Mouse (Mus musculus) gastrocnemius, adult 2 months (tissue): ENCODE measurements around the gene Obscn. TPM values are rescaled to one million over a fixed set of nuclear protein-coding genes. Genes with fewer than 3 reads are reported as not detected.

Experiments
- DNase-seq: peaks from one replicate; pipeline ENCODE4 v3.0.0; 2022
- H3K27ac ChIP-seq: fragments of 200-600 bp; 2 replicates; pipeline ENCODE4 v1.8.1; 2022; ENCODE audit warnings: mild to moderate bottlenecking
- H3K4me3 ChIP-seq: fragments of 200-600 bp; 2 replicates; pipeline ENCODE4 v1.8.1; 2022; ENCODE audit warnings: mild to moderate bottlenecking, moderate library complexity
- CTCF ChIP-seq: fragments of 200-600 bp; IDR thresholded peaks from 2 replicates; pipeline ENCODE4 v1.8.1; 2022; ENCODE audit warnings: antibody characterized with exemption, mild to moderate bottlenecking, moderate library complexity
- intact Hi-C: fragments of 180-260 bp; cut with DNase I; formaldehyde crosslinking; loops from one replicate; pipeline ENCODE4 v1.15.1; 2025
- total RNA-seq, 2 experiments: library from RNA; stranded (reverse); gene quantifications; 2 replicates each; pipeline ENCODE4 v1.2.3; 2021

Gene Obscn
- total RNA-seq, 2 experiments from 2014 or later = 1,792 to 1,942 TPM

DNA sequence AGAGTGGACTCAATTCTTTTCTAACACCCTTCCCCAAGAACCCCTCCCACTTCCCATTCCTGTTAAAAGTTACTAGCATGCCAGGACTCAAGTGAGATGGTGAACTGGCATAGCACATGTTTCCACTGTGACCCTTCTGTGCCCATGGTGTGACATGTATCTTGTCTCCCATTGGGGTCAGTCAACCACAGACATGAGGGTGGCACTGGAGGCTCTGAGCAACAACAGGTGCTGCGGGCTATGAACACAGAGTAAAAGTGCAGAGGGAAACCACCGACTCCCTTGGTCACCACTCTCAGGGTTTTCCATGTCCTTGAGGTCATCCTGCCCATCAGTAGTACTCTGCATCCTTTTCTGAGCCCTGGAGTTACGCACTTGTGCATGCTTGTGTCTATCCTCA lies 164.4 kb downstream of the Obscn start:
- H3K27ac ChIP-seq = 0 out of 2 replicates have a peak overlapping the region, but pooled peaks have one; percentile 20
- intact Hi-C loops = loop anchor here (10.0 kb wide), 1 partner anchor 223 kb away; the partner anchor contains the start of gene Guk1
- no peak for TF ChIP-seq CTCF
- H3K4me3 ChIP-seq = no peak overlapping the region
- DNase-seq = no peak

DNA sequence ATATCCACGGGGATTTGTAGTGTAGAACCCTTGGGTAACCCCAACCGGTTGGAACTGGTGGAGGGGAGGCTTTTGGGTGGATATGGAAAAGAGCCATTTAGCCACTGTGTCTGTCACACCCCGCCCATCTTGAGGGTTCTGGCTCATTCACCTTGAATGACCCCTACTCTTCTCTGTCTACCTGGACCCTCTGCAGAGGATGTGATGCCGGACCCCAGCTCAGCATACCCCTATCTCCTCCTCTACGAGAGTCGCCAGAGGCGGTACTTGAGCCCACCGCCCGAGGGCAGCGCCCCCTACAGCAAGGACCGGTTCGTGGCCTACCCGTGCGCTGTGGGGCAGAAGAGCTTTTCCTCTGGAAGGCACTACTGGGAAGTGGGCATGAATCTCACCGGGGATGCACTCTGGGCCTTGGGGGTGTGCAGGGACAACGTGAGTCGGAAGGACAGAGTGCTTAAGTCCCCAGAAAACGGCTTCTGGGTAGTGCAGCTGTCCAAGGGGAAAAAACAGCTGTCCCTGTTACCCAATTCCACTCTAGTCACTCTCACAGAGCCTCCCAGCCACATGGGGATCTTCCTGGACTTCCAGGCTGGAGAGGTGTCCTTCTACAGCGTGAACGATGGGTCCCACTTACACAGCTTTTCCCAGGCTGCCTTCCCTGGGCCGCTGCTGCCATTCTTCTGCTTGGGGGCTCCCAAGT lies 165.2 kb downstream of the Obscn start:
- DNase-seq = no peak
- intact Hi-C loops = loop anchor here (10.0 kb wide), 1 partner anchor 224 kb away; the partner anchor contains the start of gene Guk1
- TF ChIP-seq CTCF = peak; percentile 13; the same call in 1 of the 2 replicates
- Histone ChIP-seq H3K4me3 (no peak overlapping the region), H3K27ac (0 out of 2 replicates have a peak overlapping the region, but pooled peaks have one; percentile 20)

DNA sequence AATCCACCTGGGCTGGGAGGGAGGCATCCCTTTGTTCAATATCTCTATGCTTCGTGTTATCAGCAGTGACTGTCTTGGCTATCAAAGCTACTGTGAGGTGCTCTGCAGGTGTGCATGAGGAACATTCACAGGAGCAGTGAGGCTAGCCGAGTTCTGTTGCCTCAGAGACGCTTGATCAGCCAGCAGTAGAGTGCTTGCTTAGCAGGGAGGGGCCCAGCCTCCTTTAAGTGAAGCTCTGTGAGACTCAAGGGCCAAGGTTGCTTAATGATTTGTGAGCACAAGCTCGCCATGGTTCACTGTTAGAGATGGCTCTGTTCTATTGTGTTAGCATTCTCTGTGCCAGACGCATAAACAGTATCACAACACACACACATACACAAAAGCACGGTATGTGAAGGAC lies 166.5 kb downstream of the Obscn start:
- intact Hi-C loops = loop anchor here (10.0 kb wide), 1 partner anchor 225 kb away; the partner anchor contains the start of gene Guk1
- no peak for TF ChIP-seq CTCF
- DNase-seq = no peak
- Histone ChIP-seq H3K4me3 (no peak overlapping the region), H3K27ac (no peak overlapping the region)

DNA sequence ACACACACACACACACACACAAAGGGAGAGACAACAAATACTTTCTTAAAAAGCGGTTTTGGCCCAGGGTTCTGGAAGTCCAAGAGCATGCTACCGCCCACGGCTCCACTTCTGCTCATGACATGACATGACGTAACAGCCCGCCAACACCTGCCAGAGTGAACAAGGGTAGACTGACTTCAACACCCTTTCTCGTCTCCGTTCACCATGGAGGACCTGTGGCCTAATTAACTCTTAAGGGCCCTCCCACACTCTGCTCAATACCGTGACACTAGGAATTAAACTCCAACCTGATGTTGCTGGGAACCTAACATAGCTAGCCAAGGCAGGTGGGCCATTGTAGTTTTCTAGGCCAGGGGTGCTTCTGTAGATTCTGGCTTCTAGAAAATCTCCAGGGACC lies 167.2 kb downstream of the Obscn start:
- intact Hi-C loops = no loop called here
- no peak for TF ChIP-seq CTCF
- no peak overlapping the region for H3K27ac ChIP-seq
- DNase-seq = no peak
- no peak overlapping the region for H3K4me3 ChIP-seq

DNA sequence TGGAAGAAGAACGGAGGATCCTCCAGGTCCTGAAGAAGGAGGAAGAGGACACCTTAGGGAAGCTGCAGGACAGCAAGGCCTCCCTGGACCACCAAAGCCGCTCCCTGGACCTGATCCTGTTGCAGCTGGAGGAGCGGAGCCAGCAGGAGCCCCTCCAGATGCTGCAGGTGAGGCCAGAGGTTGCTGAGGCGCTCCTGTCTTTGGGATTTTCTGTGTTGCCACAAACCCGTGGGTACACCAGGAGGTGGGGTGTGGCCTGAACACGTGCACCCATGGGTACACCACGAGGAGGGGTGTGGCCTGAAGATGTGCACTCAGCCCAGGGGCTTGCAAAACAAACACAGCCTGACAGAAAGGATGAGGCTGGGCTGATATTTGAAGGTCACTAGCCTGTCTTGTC lies 167.7 kb downstream of the Obscn start:
- H3K27ac ChIP-seq = no peak overlapping the region
- H3K4me3 ChIP-seq = no peak overlapping the region
- no peak for TF ChIP-seq CTCF
- intact Hi-C loops = no loop called here
- DNase-seq = no peak

DNA sequence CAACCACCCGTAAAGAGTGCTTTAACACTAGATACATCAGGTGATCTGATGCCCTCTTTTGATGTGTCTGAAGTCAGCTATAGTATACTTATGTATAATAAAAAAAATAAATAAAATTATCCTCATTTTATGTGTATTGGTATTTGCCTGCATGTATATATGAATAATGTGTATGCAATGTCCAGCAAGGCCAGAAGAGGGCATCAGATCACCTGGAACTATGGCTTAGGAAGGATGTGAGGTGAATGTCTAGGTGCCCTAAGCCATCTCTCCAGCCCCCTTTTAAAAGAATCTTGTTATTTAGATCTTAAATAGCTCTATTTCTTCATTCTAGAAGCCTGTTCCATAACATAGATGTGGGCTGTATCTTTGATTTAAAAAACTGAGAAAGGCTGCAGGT lies 168.9 kb downstream of the Obscn start:
- intact Hi-C loops = no loop called here
- Histone ChIP-seq H3K27ac (no peak overlapping the region), H3K4me3 (no peak overlapping the region)
- DNase-seq = no peak
- peak; percentile 70 for TF ChIP-seq CTCF

DNA sequence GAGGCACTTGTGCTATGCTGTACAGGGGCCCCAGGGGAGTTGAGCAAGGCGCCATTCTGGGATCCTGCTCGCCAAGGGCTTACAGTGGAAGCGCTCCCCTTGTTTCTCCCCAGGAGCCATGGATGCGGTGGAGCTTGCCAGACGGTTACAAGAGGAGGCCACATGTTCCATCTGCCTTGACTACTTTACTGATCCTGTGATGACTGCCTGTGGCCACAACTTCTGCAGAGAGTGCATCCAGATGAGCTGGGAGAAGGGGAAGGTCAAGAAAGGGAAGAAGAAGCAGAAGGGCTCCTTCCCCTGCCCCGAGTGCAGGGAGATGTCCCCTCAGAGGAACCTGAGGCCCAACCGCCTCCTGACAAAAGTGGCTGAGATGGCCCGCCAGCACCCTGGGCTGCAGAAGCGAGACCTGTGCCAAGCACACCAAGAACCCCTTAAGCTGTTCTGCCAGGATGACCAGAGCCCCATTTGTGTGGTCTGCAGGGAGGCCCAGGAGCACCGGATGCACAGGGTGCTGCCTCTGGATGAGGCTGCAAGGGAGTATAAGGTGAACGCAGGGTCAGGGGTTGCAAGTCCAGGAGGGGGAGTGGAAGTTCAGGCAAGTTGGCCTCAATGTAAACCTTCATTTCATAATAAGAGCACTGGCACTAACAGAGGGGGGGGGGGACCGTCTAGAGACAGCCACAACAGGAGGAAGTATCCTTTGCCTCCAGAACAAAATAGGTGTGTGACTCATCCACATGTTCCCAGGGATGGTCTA lies 171.0 kb downstream of the Obscn start:
- no peak overlapping the region for H3K4me3 ChIP-seq
- intact Hi-C loops = no loop called here
- no peak overlapping the region for H3K27ac ChIP-seq
- TF ChIP-seq CTCF = no peak
- DNase-seq = no peak

DNA sequence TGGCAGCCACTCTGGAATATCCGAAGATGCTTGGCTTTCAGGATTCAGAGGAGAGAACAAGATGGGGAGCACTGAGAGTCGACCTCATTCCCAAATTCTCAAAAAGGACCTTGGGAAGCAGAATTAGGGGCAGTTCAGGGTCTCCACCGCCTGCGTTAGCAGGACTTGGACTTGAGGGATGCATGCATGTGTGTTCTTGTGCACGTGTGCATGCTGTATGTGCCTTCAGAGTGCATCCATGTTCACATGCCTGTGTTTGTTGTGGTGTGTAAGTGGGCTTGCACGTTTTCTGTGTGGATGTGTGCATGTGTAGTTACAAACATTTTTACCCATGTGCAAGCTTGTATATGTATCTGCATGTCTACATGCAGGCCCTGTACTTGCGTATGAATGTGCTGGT lies 172.0 kb downstream of the Obscn start:
- no peak overlapping the region for H3K4me3 ChIP-seq
- intact Hi-C loops = no loop called here
- H3K27ac ChIP-seq = no peak overlapping the region
- TF ChIP-seq CTCF = no peak
- no peak for DNase-seq

DNA sequence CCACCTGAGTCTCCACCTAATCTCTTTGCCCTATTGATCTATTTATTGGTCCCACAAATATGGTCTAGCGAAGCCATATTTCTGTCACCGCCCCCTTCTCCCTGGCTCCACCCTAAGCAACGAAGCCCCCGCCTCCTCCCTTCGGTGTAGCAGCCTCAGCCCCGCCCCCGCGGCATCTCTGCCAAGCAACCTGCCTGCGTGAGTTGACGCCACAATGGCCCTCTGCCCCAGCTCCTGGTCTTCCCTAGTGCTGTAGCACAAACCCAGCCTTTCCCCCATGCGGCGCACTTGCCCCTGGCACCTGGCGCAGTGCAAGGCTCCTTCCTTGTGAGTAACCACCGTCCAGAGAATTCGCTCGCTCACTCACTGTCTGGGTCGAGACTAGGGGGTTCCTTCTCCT lies 172.7 kb downstream of the Obscn start:
- no peak overlapping the region for H3K4me3 ChIP-seq
- H3K27ac ChIP-seq = no peak overlapping the region
- TF ChIP-seq CTCF = no peak
- no peak for DNase-seq
- intact Hi-C loops = no loop called here

DNA sequence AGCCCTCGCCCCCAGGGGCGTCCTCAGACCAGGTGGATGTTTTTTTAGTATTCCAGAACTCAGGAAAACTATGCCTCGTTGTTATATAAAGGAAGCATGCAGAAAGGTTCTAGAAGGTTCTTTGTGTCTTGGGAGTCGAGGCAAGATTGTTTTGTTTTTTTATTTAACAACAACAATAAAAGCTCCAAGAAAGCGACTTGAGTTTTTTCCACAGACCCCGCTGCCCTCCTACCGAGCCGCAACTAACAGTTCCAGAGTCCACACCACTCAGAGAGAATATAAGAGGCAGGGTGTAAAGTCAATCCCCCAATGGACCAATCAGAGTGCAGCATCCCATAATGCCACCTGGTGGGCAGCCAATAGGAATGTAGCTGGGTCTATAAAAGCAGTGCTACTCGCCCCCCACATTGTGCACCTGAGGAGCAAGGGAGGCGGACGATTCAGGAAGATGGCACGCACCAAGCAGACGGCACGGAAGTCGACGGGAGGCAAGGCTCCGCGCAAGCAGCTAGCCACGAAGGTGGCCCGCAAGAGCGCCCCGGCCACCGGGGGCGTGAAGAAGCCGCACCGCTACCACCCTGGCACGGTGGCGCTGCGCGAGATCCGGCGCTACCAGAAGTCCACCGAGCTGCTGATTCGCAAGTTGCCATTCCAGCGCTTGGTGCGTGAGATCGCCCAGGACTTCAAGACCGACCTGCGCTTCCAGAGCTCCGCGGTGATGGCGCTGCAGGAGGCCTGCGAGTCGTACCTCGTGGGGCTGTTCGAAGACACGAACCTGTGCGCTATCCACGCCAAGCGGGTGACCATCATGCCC lies 174.6 kb downstream of the Obscn start:
- intact Hi-C loops = no loop called here
- DNase-seq = no peak

DNA sequence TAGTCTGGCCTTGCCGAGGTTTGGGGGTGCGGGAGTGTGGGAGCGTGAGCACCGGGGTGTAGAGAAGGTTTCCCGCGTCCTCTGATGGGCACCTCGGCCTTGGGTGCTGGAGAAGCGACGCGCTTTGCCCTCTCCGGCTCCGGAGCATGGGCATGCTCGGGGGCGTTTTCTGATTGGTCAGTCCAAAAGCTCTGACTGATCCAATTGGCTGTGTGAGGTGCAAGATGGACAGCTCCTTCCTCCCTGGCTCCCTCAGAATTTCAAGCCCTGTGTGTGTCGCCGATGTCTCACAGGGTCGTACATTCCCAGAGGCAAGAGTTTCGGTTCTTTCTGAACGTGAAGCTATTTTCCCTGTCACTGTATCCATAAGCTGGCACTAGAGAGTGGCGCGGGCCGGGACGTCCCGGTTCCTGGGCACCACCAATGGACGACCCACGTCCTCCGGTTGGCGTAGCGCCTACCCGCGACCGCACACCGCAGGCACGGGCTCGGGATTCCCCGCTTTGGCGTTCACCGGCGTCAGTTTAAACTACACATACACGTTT lies 176.2 kb downstream of the Obscn start:
- intact Hi-C loops = no loop called here
- peak overlapping the region; percentile 74 for H3K4me3 ChIP-seq
- DNase-seq = peak; percentile 81
- peak overlapping the region; percentile 58 for H3K27ac ChIP-seq
- peak; percentile 15; the same call in 1 of the 2 replicates for TF ChIP-seq CTCF

More for the DNA sequence above, 174.6 kb downstream of the Obscn start:
- Histone ChIP-seq H3K4me3 (no peak overlapping the region), H3K27ac (no peak overlapping the region)
- TF ChIP-seq CTCF = no peak

DNA sequence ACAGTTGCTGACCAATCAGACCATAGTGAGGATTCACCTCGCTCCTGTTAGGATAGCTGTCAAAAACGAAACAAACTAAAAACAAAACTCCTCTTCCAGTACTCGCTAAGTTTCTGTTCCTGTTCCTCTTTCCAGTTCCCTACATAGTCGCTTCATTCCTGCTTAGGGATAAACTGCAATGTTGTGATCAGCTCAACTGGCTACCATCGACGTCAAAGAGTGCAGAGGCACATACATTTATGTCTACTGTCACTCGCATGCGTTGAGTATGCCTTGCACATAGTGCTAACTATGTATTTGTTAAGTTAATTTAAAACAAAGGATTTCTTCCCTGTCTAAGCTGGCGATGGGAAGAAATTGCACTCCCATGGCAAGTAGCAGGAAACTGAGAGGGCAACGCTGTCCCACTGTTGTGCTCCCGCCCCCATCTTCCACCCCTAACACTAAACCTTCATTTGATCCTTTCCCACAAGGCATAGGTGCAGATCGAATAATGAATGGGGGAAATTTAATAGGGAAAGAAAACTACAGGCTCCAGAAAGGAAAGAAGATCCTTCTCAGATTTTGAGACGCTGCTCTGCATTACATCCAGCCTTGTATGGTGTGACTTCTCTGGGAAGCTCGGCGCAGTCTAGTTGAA lies 176.9 kb downstream of the Obscn start:
- Histone ChIP-seq H3K4me3 (peak overlapping the region; percentile 74), H3K27ac (peak overlapping the region; percentile 58)
- no peak for TF ChIP-seq CTCF
- intact Hi-C loops = no loop called here
- DNase-seq = no peak
